Mouse (Mus musculus) limb, embryonic 14.5 days (tissue): ENCODE results near the gene Fgfr2. TPM values are rescaled to one million over a fixed set of nuclear protein-coding genes. Genes with fewer than 3 reads are reported as not detected.

Experiments used
- ATAC-seq: fragments of 200-750 bp; cut with Nextera tagmentation; 2 replicates; pipeline ENCODE4 v1.8.0; 2017; ENCODE audit warnings: low read depth, moderate number of reproducible peaks, moderate TSS enrichment; ENCODE audit not compliant: low FRiP score
- DNase-seq: peaks from one replicate; pipeline ENCODE4 v3.0.0-alpha.2; 2015; ENCODE audit warnings: low spot score
- H3K27ac ChIP-seq: fragments of 300-500 bp; sonication (generic); replicated peaks from 2 replicates; pipeline ENCODE4 v1.5.1; 2014; ENCODE audit warnings: low read depth, mild to moderate bottlenecking, low read length, moderate library complexity, mixed read lengths
- H3K27me3 ChIP-seq: fragments of 300-500 bp; sonication (generic); 2 replicates; pipeline ENCODE4 v1.6.1; 2014; ENCODE audit warnings: low read length, mixed read lengths; ENCODE audit not compliant: control insufficient read depth, insufficient read depth
- H3K36me3 ChIP-seq: fragments of 300-500 bp; sonication (generic); 2 replicates; pipeline ENCODE4 v1.6.1; 2014; ENCODE audit warnings: mild to moderate bottlenecking, low read length, moderate library complexity, mixed read lengths; ENCODE audit not compliant: control insufficient read depth, insufficient read depth
- H3K4me1 ChIP-seq: fragments of 300-500 bp; sonication (generic); 2 replicates; pipeline ENCODE4 v1.6.1; 2014; ENCODE audit warnings: antibody characterized with exemption, low read length, mixed read lengths; ENCODE audit not compliant: control insufficient read depth, insufficient read depth
- H3K4me2 ChIP-seq: fragments of 300-500 bp; sonication (generic); replicated peaks from 2 replicates; pipeline ENCODE4 v1.6.1; 2014; ENCODE audit warnings: low read depth, mild to moderate bottlenecking, low read length, moderate library complexity; ENCODE audit not compliant: severe bottlenecking
- H3K4me3 ChIP-seq: fragments of 300-500 bp; sonication (generic); replicated peaks from 2 replicates; pipeline ENCODE4 v1.5.1; 2014; ENCODE audit warnings: low read length
- H3K9ac ChIP-seq: fragments of 300-500 bp; sonication (generic); 2 replicates; pipeline ENCODE4 v1.6.1; 2014; ENCODE audit warnings: mild to moderate bottlenecking, low read depth, low read length, moderate library complexity; ENCODE audit not compliant: severe bottlenecking
- H3K9me3 ChIP-seq: fragments of 300-500 bp; sonication (generic); 2 replicates; pipeline ENCODE4 v1.6.1; 2016; ENCODE audit warnings: low read length; ENCODE audit not compliant: control insufficient read depth
- POLR2A ChIP-seq: fragments of 200-500 bp; IDR thresholded peaks from 2 replicates; pipeline ENCODE4 v1.8.0; 2012; ENCODE audit warnings: inconsistent platforms, mild to moderate bottlenecking, moderate library complexity, borderline replicate concordance; ENCODE audit not compliant: insufficient read depth, insufficient read length; ENCODE audit errors: extremely low read depth
- WGBS: fragments of 180-500 bp; shearing (Covaris S2); extraction: QIAGEN DNeasy Blood & Tissue Kit; methylation state at CpG from one replicate; pipeline ENCODE4 v1.1.7; 2014; 5-methylcytosine and 5-hydroxymethylcytosine counted together
- polyA plus RNA-seq, 2 experiments: library from polyadenylated mRNA; depleted of rRNA in 1 of 2; stranded (reverse) in 1 of 2; unstranded in 1 of 2; fragments of >200 nt; fragmentation: Nextera tagmentation in 1 of 2; extraction: Ambion mirVana in 1 of 2; gene quantifications; 2 replicates each; pipeline versions ENCODE4 v1.2.1 to v1.2.3; 2012 to 2014

The Fgfr2 gene
- polyA plus RNA-seq, 2 experiments: 131 to 133 TPM

DNA sequence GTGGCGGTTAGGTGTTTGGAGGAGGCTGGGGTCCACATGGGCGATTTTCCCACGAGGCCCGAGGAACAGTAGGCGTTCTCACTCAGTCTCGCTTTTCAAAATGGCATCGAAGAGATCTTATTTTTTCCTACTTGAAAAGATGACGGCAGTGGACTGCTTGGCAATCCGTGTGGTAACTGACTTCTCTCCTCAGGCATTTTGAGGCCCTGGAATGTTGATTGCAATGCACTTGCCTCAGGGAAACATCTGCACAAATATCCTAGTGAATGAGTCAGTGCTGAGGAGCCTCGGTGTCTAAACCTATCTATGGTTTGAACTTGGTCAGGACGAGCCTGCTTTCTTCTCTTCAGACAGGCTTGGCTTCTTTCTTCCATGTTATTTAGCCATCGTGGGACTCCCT is 2176.8 kb downstream of the Fgfr2 start:
- peaks cover 16% of the 10 kb centered on the region for H3K4me1 ChIP-seq
- 83% methylated on average over 12 of the region's 12 CpGs for WGBS

DNA sequence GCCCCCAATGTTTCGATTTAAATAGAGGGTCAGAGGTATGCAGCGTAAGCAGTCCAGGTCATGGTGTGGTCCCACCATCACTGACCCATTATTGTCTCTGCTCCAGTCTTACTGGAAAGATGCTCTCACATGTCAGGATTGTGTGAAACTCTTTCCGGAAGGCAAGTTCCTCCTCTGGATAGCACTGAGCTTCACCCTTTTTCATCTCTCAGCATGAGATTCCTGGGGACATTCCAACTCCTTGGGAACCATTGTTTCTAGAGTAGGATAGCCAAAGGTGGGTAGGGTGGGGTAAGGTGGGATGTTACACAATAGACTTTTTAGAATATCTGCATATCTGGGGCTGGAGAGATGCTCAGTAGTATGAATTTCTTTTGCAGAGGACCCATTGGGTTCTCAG is 2177.4 kb downstream of the Fgfr2 start:
- H3K4me3 ChIP-seq: no peak overlapping the region
- H3K9ac ChIP-seq: no peak overlapping the region
- no peak overlapping the region for H3K4me2 ChIP-seq
- no peak for TF ChIP-seq POLR2A
- peaks cover 16% of the 10 kb centered on the region for H3K4me1 ChIP-seq
- H3K9me3 ChIP-seq: no peaks in the 10 kb centered on the region
- DNase-seq (no peak), ATAC-seq (no peak)
- no peaks in the 10 kb centered on the region for H3K27me3 ChIP-seq
- 0 out of 2 replicates have a peak, but pooled peaks cover 5% of the 10 kb centered on the region for H3K36me3 ChIP-seq
- no peak overlapping the region for H3K27ac ChIP-seq
- 94% methylated on average over 3 of the region's 3 CpGs for WGBS

More for the DNA sequence above, 2176.8 kb downstream of the Fgfr2 start:
- H3K9me3 ChIP-seq: no peaks in the 10 kb centered on the region
- H3K36me3 ChIP-seq: 0 out of 2 replicates have a peak, but pooled peaks cover 5% of the 10 kb centered on the region
- ATAC-seq (no peak), DNase-seq (no peak)
- no peak for TF ChIP-seq POLR2A
- H3K27me3 ChIP-seq: no peaks in the 10 kb centered on the region
- H3K9ac ChIP-seq: no peak overlapping the region
- no peak overlapping the region for H3K4me2 ChIP-seq
- H3K27ac ChIP-seq: no peak overlapping the region
- H3K4me3 ChIP-seq: no peak overlapping the region

DNA sequence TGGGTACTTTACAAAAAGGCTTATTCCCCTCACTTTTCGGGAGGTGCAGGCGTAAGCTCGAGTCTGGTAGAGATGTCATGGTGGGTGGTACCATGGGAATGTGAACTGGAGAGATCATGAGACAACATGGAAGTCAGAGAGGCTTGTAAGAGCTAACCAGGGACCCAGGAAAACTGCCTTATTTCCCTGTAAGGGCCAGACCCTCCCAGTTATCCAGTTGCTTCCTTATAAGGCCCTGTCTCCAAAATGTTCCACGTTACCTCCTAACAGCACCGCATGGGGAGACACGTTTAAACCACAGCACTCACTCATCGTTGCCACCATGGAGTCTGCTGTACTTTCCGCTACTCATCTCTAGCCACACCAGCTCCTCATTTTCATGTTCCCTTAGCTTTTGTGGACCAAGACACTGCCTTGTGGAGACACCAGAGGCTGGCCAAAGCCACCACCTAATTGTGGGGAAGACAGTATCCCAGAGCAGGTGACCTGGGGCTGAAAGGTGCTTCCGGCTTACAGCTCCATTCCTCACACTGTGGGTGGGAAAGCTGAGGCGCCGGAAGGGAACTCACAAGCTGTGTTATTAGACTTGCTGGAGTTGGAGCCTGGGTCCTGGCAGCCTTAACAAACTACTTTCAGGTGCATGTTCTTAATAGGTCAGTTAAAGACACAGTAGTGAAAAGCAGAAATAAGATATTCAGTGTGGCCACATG is 2178.2 kb downstream of the Fgfr2 start:
- H3K4me2 ChIP-seq: no peak overlapping the region
- TF ChIP-seq POLR2A: no peak
- no peaks in the 10 kb centered on the region for H3K27me3 ChIP-seq
- 83% methylated on average over 11 of the region's 11 CpGs for WGBS
- no peak overlapping the region for H3K9ac ChIP-seq
- H3K27ac ChIP-seq: no peak overlapping the region
- H3K4me1 ChIP-seq: peaks cover 16% of the 10 kb centered on the region
- no peak overlapping the region for H3K4me3 ChIP-seq
- no peaks in the 10 kb centered on the region for H3K9me3 ChIP-seq
- DNase-seq (no peak), ATAC-seq (no peak)
- H3K36me3 ChIP-seq: 0 out of 2 replicates have a peak, but pooled peaks cover 5% of the 10 kb centered on the region

DNA sequence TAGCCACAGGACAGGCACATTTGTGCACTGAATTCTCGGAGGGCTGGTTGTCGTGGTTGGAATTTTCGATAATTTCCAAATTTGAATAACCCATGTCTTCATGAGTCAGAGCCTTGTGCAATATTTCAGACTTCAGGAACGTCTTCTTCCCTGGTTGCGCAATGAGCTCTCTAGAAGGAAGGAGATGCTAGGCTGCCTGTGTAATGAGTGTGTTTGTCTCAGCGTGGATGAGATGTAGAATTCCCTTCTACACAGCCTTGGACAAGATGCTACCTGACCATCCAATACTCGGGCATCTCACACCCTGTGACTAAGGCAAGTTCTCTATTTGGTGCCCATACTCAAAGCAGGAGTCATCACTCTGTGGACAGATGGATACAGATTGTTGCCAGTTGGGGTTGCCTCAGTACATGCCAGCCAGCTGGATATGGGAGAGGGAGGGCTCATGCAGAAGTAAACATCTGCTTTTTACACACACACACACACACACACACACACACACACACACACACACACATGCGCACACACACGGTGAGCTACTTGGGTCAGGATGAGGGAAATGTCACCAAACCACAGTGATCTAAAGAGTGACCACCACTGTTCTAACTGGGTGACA is 2179.8 kb downstream of the Fgfr2 start:
- WGBS: 87% methylated on average over 9 of the region's 9 CpGs
- DNase-seq (no peak), ATAC-seq (no peak)
- Histone ChIP-seq H3K27ac (no peak overlapping the region), H3K9ac (no peak overlapping the region), H3K4me2 (no peak overlapping the region), H3K4me1 (peaks cover 4% of the 10 kb centered on the region; the same call in 1 of the 2 replicates), H3K36me3 (0 out of 2 replicates have a peak, but pooled peaks cover 5% of the 10 kb centered on the region), H3K27me3 (0 out of 2 replicates have a peak, but pooled peaks cover 6% of the 10 kb centered on the region), H3K9me3 (no peaks in the 10 kb centered on the region), H3K4me3 (no peak overlapping the region)
- no peak for TF ChIP-seq POLR2A

DNA sequence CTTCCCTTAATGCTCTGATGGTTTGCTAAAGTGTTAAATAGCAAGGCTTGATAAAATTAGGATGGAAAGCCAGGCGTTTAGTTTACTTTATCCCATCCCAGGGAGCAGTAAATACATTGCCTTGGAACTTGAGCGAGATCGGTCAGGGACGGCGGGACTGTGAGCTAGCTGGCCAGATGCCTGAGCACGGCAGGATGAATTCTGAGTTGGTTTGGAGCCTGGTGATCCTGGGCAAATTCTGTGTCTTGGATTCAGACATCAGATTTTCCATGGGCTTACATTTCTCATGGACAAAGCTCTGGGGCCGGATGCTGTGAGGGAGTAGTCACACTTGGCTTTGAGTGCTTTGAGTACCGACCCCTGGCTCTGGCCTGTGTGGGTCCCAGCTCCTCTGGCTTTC is 2182.4 kb downstream of the Fgfr2 start:
- DNase-seq (peak; percentile 21), ATAC-seq (no peak)
- no peak overlapping the region for H3K9ac ChIP-seq
- H3K36me3 ChIP-seq: 0 out of 2 replicates have a peak, but pooled peaks cover 5% of the 10 kb centered on the region
- H3K27ac ChIP-seq: no peak overlapping the region
- H3K4me1 ChIP-seq: peaks cover under 1% of the 10 kb centered on the region; the same call in 1 of the 2 replicates
- no peak for TF ChIP-seq POLR2A
- WGBS: 55% methylated on average over 8 of the region's 8 CpGs
- no peak overlapping the region for H3K4me2 ChIP-seq
- peaks cover 32% of the 10 kb centered on the region for H3K27me3 ChIP-seq
- no peaks in the 10 kb centered on the region for H3K9me3 ChIP-seq
- H3K4me3 ChIP-seq: no peak overlapping the region
